Mouse (Mus musculus) heart, embryonic 14.5 days (tissue): Measurements from ENCODE around the gene Mfsd13b. TPM values are rescaled to one million over a fixed set of nuclear protein-coding genes. Genes with fewer than 3 reads are reported as not detected.

Experiments
- ATAC-seq: fragments of 200-750 bp; cut with Nextera tagmentation; 2 replicates; pipeline ENCODE4 v1.8.0; 2017; ENCODE audit warnings: low read depth, moderate TSS enrichment; ENCODE audit not compliant: insufficient number of reproducible peaks, insufficient read depth, low FRiP score
- H3K27ac ChIP-seq, 2 experiments: fragments of 200-500 bp in 1 of 2; fragments of 300-500 bp in 1 of 2; sonication (generic) in 1 of 2; replicated peaks in 1 of 2; 2 replicates each; pipeline ENCODE4 v1.5.1; 2012 to 2014; ENCODE audit warnings: low read depth in 2 of 2, low read length in 2 of 2, control low read depth in 1 of 2, mild to moderate bottlenecking in 1 of 2, mixed read lengths in 1 of 2; ENCODE audit not compliant: control insufficient read depth in 1 of 2, insufficient read depth in 1 of 2
- H3K27me3 ChIP-seq: fragments of 300-500 bp; sonication (generic); 2 replicates; pipeline ENCODE4 v1.6.1; 2014; ENCODE audit warnings: mild to moderate bottlenecking, low read length, control low read depth; ENCODE audit not compliant: control insufficient read depth, insufficient read depth
- H3K36me3 ChIP-seq: fragments of 300-500 bp; sonication (generic); 2 replicates; pipeline ENCODE4 v1.6.1; 2014; ENCODE audit warnings: mild to moderate bottlenecking, control low read depth, low read length, mixed read lengths; ENCODE audit not compliant: control insufficient read depth, insufficient read depth
- H3K4me1 ChIP-seq, 2 experiments: fragments of 200-500 bp in 1 of 2; fragments of 300-500 bp in 1 of 2; sonication (generic) in 1 of 2; 2 replicates each; pipeline ENCODE4 v1.6.1; 2012 to 2014; ENCODE audit warnings: low read length in 2 of 2, control low read depth in 1 of 2, mixed read lengths in 1 of 2; ENCODE audit not compliant: control insufficient read depth in 2 of 2, insufficient read depth in 2 of 2
- H3K4me2 ChIP-seq: fragments of 300-500 bp; sonication (generic); 2 replicates; pipeline ENCODE4 v1.6.1; 2014; ENCODE audit warnings: mild to moderate bottlenecking, low read length
- H3K4me3 ChIP-seq, 2 experiments: fragments of 200-500 bp in 1 of 2; fragments of 300-500 bp in 1 of 2; sonication (generic) in 1 of 2; 2 replicates each; pipeline ENCODE4 v1.5.1; 2012 to 2014; ENCODE audit warnings: low read length in 2 of 2, mild to moderate bottlenecking in 2 of 2, control low read depth in 1 of 2, low read depth in 1 of 2, moderate library complexity in 1 of 2; ENCODE audit not compliant: control insufficient read depth in 1 of 2, insufficient read depth in 1 of 2
- H3K9ac ChIP-seq: fragments of 300-500 bp; sonication (generic); 2 replicates; pipeline ENCODE4 v1.6.1; 2014; ENCODE audit warnings: mild to moderate bottlenecking, low read length
- H3K9me3 ChIP-seq: fragments of 300-500 bp; sonication (generic); 2 replicates; pipeline ENCODE4 v1.6.1; 2016; ENCODE audit warnings: low read length, control low read depth; ENCODE audit not compliant: control insufficient read depth
- WGBS: fragments of 180-500 bp; shearing (Covaris S2); extraction: QIAGEN DNeasy Blood & Tissue Kit; methylation state at CpG from one replicate; pipeline ENCODE4 v1.1.7; 2014; 5-methylcytosine and 5-hydroxymethylcytosine counted together
- polyA plus RNA-seq: library from polyadenylated mRNA; unstranded; fragments of >200 nt; fragmentation: Nextera tagmentation; extraction: Ambion mirVana; gene quantifications from 2 replicates; pipeline ENCODE4 v1.2.1, GENCODE M21; 2014

Gene Mfsd13b
- polyA plus RNA-seq, 1 experiment from 2014 or later = 0.22 TPM

DNA sequence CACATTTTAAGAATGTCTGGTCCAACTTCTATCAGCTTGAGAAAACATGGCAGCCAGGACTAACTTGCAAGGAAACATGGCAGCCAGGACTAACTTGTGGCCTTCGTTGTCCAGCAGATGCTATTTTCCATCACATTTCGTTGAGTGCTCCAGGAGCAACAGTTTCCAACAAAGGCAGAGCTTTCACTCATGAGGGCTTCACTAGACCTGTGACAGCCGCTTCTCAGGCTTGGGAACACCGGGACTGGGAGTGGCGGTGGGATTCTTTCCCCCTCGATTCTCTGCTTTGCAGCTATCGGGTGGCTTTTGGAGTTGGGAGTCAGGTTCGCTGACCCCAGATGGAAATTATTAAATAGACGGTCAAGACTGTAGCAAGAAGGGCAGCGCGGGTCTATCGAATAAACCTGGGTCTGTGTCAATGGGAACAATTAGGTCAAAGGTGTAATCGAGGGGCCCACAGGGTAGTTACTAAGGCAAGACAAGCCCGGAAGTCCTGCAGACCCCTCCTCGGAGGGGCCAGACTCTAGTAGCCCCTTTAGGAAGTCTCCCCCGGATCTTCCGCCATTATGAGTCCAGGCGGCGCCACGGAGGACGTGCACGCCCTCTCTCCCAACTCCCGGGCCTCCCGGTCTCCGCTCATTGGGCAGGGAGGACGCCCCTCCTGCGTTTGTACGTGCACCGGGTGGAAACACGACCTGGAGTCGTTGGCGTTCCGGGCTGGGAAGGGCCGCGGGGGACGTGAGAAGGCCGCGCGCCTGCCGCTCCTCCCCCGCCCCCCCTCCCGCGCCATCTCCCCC, 51.7 kb downstream of the Mfsd13b start, which contains the start of gene Mettl9:
Gene Mettl9, plus strand, starts transcription at position 590 of the 797 bp plus-strand sequence.
- no peaks in the 10 kb centered on the region for H3K9me3 ChIP-seq
- 3% methylated on average over 42 of the region's 43 CpGs for WGBS

DNA sequence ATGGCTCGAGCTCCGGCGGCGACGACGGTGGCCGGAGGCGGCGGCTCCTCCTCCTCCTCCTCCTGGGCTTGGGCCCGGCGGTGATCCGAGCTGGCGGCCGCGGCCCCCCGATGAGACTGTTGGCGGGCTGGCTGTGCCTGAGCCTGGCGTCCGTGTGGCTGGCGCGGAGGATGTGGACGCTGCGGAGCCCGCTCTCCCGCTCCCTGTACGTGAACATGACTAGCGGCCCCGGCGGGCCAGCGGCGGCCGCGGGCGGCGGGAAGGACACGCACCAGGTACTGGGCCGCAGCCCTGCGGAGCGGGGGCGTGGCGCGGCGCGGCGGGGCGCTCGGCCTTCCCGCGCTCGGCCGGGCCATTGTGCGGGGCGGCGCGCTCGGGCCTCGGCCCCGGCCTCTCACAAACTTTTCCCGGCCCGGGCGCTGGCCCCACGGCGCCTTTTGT, 52.4 kb downstream of the Mfsd13b start:
- H3K9ac ChIP-seq = peak overlapping the region; percentile 97
- 0% methylated on average over 55 of the region's 63 CpGs for WGBS
- no peaks in the 10 kb centered on the region for H3K9me3 ChIP-seq
- H3K27ac ChIP-seq = peak overlapping the region; percentile 91 to 94
- H3K4me3 ChIP-seq = peak overlapping the region; percentile 81 to 100
- H3K36me3 ChIP-seq = no peaks in the 10 kb centered on the region
- H3K27me3 ChIP-seq = peaks cover 22% of the 10 kb centered on the region
- H3K4me1 ChIP-seq = peaks cover 2 to 17% of the 10 kb centered on the region in 2 experiments; a peak in 3 of 4 replicates
- peak; percentile 79 for ATAC-seq
- peak overlapping the region; percentile 74 for H3K4me2 ChIP-seq

More for the DNA sequence above, 51.7 kb downstream of the Mfsd13b start, which contains the start of gene Mettl9:
- ATAC-seq = peak; percentile 97
- Histone ChIP-seq H3K4me1 (peaks cover 2 to 17% of the 10 kb centered on the region in 2 experiments; a peak in 3 of 4 replicates), H3K27me3 (peaks cover 22% of the 10 kb centered on the region), H3K36me3 (no peaks in the 10 kb centered on the region), H3K27ac (peak within 1 kb of the TSS; percentile 91 to 94), H3K4me3 (peak within 1 kb of the TSS; percentile 81 to 100), H3K9ac (peak within 1 kb of the TSS; percentile 97), H3K4me2 (peak within 1 kb of the TSS; percentile 74)

DNA sequence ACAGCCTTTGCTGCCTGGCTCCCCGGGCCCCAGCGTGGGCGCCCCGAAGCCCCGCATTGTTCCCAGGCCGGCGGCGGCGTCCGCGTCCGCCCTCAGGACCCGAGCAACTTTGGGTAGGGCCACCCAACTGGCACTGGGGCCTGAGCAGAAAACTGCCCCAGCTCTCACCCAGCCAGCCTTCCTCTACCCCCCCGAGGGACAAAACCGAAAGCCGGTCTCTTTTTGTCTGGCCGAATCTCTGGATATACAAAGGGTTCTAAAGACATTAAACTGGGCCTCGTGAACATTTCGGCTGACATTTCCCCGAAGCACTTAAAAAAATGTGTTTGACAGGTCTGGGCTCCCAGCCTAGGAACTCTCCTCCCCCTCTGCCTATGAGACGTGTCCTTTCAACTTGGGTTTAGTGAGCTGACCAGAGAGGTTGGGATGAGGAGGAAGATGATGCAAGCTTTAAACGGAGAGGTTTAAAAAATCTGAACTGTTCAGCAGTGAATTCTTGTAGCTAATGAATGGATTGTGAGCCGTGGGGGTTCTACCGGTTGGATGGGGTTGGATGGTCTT, 52.9 kb downstream of the Mfsd13b start:
- Histone ChIP-seq H3K36me3 (no peaks in the 10 kb centered on the region), H3K9ac (peak overlapping the region; percentile 97), H3K4me1 (peaks cover 2 to 19% of the 10 kb centered on the region in 2 experiments; a peak in 3 of 4 replicates), H3K4me2 (peak overlapping the region; percentile 74), H3K27ac (peak overlapping the region; percentile 91 to 94), H3K4me3 (peak overlapping the region; percentile 81 to 100), H3K9me3 (no peaks in the 10 kb centered on the region), H3K27me3 (peaks cover 20% of the 10 kb centered on the region)
- WGBS = 0% methylated on average over 20 of the region's 24 CpGs
- ATAC-seq = peak; percentile 22; the same call in 1 of the 2 replicates

DNA sequence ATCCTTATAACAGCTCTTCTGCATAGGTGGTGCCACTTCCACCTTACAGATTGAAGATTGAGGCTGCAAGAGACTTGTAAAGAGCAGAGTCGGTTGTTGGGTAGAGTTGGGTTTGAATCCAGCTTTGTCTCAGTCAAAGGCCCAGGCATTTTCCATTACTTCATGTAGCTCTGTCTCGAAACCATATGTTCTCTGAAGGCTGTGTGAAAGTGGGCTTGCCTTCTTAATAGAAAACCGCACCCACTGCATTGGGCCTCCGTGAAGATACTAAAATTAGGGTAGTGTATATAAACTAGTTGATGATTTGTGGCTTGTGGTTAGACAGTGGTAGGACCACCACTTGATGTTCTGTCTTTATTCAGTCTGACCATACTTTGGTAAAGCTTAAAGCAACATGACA, 58.3 kb downstream of the Mfsd13b start:
- Histone ChIP-seq H3K9ac (no peak overlapping the region), H3K36me3 (no peaks in the 10 kb centered on the region), H3K27me3 (no peaks in the 10 kb centered on the region), H3K4me3 (no peak overlapping the region), H3K27ac (no peak overlapping the region), H3K9me3 (0 out of 2 replicates have a peak, but pooled peaks cover 5% of the 10 kb centered on the region), H3K4me1 (peaks cover 0 to 45% of the 10 kb centered on the region in 2 experiments; a peak in 3 of 4 replicates), H3K4me2 (no peak overlapping the region)
- ATAC-seq = no peak
- 73% methylated on average over 4 of the region's 4 CpGs for WGBS

DNA sequence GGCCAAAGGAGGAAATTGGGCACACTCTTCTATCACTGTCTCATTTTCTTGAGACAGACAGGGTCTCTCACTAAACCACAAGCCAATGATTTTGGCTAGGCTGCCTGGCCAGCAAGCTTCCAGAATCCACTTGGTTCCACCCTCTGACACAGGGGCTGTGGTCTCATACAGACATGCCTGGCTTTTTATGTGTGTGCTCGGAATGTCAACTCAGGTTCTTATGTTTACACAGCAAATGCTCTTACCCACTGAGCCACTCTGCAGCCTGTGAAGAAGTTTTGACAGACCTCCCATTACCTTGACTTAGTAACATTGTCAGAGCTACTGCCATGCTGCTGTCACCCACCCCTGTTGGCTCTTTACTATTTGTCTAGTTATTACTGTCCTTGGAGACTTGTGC, 59.7 kb downstream of the Mfsd13b start:
- Histone ChIP-seq H3K36me3 (no peaks in the 10 kb centered on the region), H3K9me3 (0 out of 2 replicates have a peak, but pooled peaks cover 5% of the 10 kb centered on the region), H3K4me1 (peaks cover 0 to 32% of the 10 kb centered on the region in 2 experiments; a peak in 2 of 4 replicates), H3K4me2 (no peak overlapping the region), H3K4me3 (no peak overlapping the region), H3K27ac (no peak overlapping the region), H3K27me3 (no peaks in the 10 kb centered on the region), H3K9ac (no peak overlapping the region)
- no peak for ATAC-seq
- WGBS = 71% methylated on average over 1 of the region's 1 CpGs

DNA sequence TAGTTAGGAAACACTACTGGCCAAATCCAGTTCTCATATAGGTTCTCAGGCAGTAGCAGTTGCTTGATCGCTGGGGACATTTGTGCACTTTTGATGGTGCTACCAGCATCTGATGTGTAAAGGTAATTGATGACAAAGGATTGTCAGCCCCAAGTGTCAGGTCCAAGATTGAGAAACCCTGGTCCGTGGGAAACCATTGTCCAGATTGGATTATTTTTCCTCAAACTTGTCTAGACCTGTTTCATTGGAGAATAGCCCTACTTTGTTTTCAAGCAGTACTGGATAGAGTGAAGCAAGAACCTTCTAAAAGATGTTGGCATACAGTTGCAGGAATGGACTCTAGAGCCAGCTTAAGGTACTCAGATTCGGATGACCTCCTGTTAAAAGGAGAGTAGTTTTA, 60.7 kb downstream of the Mfsd13b start:
- Histone ChIP-seq H3K4me2 (no peak overlapping the region), H3K9me3 (0 out of 2 replicates have a peak, but pooled peaks cover 5% of the 10 kb centered on the region), H3K27me3 (no peaks in the 10 kb centered on the region), H3K4me3 (no peak overlapping the region), H3K9ac (no peak overlapping the region), H3K4me1 (peaks cover 0 to 31% of the 10 kb centered on the region in 2 experiments; a peak in 2 of 4 replicates), H3K36me3 (peaks cover under 1% of the 10 kb centered on the region; the same call in 1 of the 2 replicates), H3K27ac (no peak overlapping the region)
- 90% methylated on average over 3 of the region's 3 CpGs for WGBS
- no peak for ATAC-seq

DNA sequence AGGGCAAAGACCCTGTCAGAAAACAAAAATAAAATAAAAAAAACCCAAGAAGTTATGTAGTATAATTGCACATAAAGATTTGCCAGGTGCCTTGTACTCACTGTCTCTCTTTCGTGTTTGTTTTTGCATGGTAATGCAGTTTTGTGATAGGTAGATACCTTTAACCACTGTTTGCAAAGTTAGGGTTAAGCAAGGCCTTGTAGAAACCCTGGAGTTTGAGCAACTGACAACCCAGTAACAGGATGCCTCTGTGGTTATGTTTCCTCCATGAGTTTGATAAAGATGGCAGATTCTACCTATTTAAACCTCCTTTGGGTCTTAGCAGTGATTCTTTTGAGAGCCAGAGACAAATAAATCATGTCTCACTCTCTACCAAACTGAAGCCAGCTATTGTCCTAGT, 61.2 kb downstream of the Mfsd13b start:
- Histone ChIP-seq H3K27me3 (no peaks in the 10 kb centered on the region), H3K9ac (no peak overlapping the region), H3K9me3 (0 out of 2 replicates have a peak, but pooled peaks cover 5% of the 10 kb centered on the region), H3K27ac (no peak overlapping the region), H3K4me2 (no peak overlapping the region), H3K4me3 (no peak overlapping the region), H3K36me3 (peaks cover 6% of the 10 kb centered on the region; the same call in 1 of the 2 replicates), H3K4me1 (peaks cover 0 to 29% of the 10 kb centered on the region in 2 experiments; a peak in 2 of 4 replicates)
- WGBS = 93% methylated on average over 1 of the region's 1 CpGs
- ATAC-seq = no peak
